Mouse (Mus musculus): Measurements from ENCODE around the gene Rgl1. TPM values are rescaled to one million over a fixed set of nuclear protein-coding genes. Genes with fewer than 3 reads are reported as not detected.

Rgl1 gene
- polyA plus RNA-seq, 1 experiment from 2014 or later: 63.6 TPM

DNA sequence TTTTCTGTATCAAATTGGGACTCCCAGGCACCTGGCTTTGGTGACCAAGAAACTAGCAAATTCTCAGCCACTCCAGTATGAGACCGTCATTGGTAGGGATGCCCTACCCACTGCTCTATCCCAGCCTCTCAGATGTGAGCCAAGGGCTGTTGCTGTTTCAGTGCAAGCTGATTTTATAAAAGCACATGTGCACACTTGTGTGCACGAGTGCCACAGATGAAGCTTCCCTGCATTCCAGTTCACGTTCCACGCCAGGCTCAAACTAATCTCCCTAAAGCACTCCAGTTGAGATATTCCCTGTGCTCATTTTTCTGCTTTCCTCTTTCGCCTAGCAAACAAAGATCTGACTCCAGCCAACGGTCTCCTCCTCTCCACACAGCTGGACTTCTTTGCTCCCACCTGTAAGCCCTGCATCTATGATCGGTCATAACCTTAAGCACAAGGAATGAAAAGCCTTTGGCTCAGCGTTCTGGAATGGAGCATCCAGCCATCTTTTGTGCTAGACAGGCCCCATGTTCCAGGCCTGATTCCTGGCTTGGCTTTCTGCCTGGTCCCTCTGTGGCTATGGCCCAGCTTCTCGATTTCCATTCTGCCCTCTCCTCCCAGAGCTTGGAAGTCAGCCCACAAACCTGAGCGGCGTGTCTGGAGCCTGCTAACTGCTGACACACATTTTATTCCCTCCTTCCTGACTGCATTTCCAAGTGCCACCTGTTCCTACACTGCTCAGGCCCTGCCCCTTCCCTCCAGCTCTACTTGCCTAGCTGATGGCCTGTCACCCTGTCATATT lies 125.8 kb downstream of the Rgl1 start:
- H3K4me1 ChIP-seq: peaks cover 16% of the 10 kb centered on the region; the same call in 1 of the 2 replicates
- no peak overlapping the region for H3K4me2 ChIP-seq
- H3K9me3 ChIP-seq (replicated peaks): no peaks in the 10 kb centered on the region
- no peak overlapping the region for H3K9ac ChIP-seq
- ATAC-seq (replicated peaks; ENCODE audit: low FRiP score): peak; percentile 71
- WGBS: 58% methylated on average over 11 of the region's 11 CpGs
- H3K4me3 ChIP-seq (replicated peaks): no peak overlapping the region
- no peaks in the 10 kb centered on the region for H3K36me3 ChIP-seq
- H3K27ac ChIP-seq: peak overlapping the region; percentile 23; the same call in 1 of the 2 replicates
- H3K27me3 ChIP-seq: no peaks in the 10 kb centered on the region

DNA sequence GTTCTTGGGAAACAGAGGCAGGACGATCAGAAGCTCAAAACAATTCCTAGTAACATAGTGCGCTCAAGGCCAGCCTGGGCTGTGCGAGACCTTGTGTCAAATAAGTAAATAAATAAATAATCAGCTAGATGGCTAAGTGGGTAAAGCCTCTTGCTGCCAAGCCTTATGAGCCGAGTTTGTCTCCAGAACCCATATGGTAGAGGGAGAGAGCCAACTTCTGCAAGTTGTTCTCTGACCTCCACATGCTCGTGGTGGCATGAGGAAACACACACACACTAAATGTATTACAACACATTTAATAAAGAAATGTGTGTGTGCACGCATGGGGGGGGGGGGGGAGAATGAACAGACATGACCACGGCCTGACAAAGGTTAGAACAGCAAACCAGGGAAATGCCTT lies 126.8 kb downstream of the Rgl1 start:
- Histone ChIP-seq H3K27ac (no peak overlapping the region), H3K27me3 (no peaks in the 10 kb centered on the region), H3K9ac (no peak overlapping the region), H3K4me1 (peaks cover 16% of the 10 kb centered on the region; the same call in 1 of the 2 replicates), H3K9me3 (replicated peaks) (no peaks in the 10 kb centered on the region), H3K36me3 (no peaks in the 10 kb centered on the region), H3K4me3 (replicated peaks) (no peak overlapping the region), H3K4me2 (no peak overlapping the region)
- 75% methylated on average over 7 of the region's 7 CpGs for WGBS
- no peak for ATAC-seq (replicated peaks; ENCODE audit: low FRiP score)

- no peak overlapping the region for H3K27ac ChIP-seq
- no peaks in the 10 kb centered on the region for H3K27me3 ChIP-seq
- H3K36me3 ChIP-seq: no peaks in the 10 kb centered on the region
- no peak for ATAC-seq (replicated peaks; ENCODE audit: low FRiP score)
- H3K4me2 ChIP-seq: no peak overlapping the region
- no peak overlapping the region for H3K9ac ChIP-seq
- H3K4me3 ChIP-seq (replicated peaks): no peak overlapping the region
- H3K4me1 ChIP-seq: no peaks in the 10 kb centered on the region
- no peaks in the 10 kb centered on the region for H3K9me3 ChIP-seq (replicated peaks)
- 83% methylated on average over 5 of the region's 5 CpGs for WGBS
Measured at GRCm38 (mm10) chr1:152634638-152635037, 131.5 kb downstream of the Rgl1 start.

GRCm38 (mm10) chr1:152629780-152630179 lies 136.4 kb downstream of the Rgl1 start:
- ATAC-seq (replicated peaks; ENCODE audit: low FRiP score): no peak
- 65% methylated on average over 3 of the region's 3 CpGs for WGBS

DNA sequence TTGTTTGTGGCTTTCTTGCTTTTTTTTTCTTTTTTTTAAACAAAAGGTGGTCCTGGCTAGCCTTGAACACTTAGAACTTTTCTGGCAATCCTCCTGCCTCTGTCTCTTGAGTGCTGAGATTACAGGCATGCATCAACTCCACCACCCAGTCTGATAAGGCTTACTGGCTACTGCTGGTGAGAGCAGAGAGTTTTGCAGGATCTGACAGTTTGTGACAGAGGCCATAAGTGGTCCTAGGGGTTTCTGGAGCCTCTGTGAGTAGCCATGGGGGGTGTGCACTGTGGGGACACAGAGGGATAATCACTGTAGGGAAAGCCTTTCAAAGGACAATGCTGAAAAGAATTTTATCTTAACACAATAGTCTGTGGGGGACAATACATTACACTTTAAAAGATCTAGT lies 140.5 kb downstream of the Rgl1 start:
- peak overlapping the region; percentile 93; the same call in 1 of the 2 replicates for H3K27ac ChIP-seq
- H3K36me3 ChIP-seq: no peaks in the 10 kb centered on the region; the same call in 1 of the 2 replicates
- H3K4me2 ChIP-seq: peak overlapping the region; percentile 84
- H3K4me1 ChIP-seq: peaks cover 41% of the 10 kb centered on the region
- no peak for ATAC-seq (replicated peaks; ENCODE audit: low FRiP score)
- H3K9me3 ChIP-seq (replicated peaks): no peaks in the 10 kb centered on the region
- no peak overlapping the region for H3K9ac ChIP-seq
- H3K4me3 ChIP-seq (replicated peaks): peak overlapping the region; percentile 72
- H3K27me3 ChIP-seq: no peaks in the 10 kb centered on the region

More at GRCm38 (mm10) chr1:152629780-152630179, 136.4 kb downstream of the Rgl1 start:
- peaks cover 9% of the 10 kb centered on the region for H3K4me1 ChIP-seq
- H3K4me2 ChIP-seq: no peak overlapping the region
- H3K27me3 ChIP-seq: no peaks in the 10 kb centered on the region
- no peak overlapping the region for H3K4me3 ChIP-seq (replicated peaks)
- no peak overlapping the region for H3K27ac ChIP-seq
- no peak overlapping the region for H3K9ac ChIP-seq
- no peaks in the 10 kb centered on the region for H3K36me3 ChIP-seq
- no peaks in the 10 kb centered on the region for H3K9me3 ChIP-seq (replicated peaks)

- H3K9me3 ChIP-seq (replicated peaks): no peaks in the 10 kb centered on the region
- no peaks in the 10 kb centered on the region for H3K27me3 ChIP-seq
- ATAC-seq (replicated peaks; ENCODE audit: low FRiP score): peak; percentile 81
- peak overlapping the region; percentile 81 for H3K9ac ChIP-seq
- H3K4me3 ChIP-seq (replicated peaks): peak overlapping the region; percentile 72
- peak overlapping the region; percentile 93 for H3K27ac ChIP-seq
- peaks cover 43% of the 10 kb centered on the region for H3K4me1 ChIP-seq
- WGBS: under 1% methylated on average over 61 of the region's 61 CpGs
- H3K36me3 ChIP-seq: no peaks in the 10 kb centered on the region; the same call in 1 of the 2 replicates
- peak overlapping the region; percentile 84 for H3K4me2 ChIP-seq
Measured at GRCm38 (mm10) chr1:152624644-152625454, 141.3 kb downstream of the Rgl1 start.

GRCm38 (mm10) chr1:152623375-152624270 lies 142.5 kb downstream of the Rgl1 start:
- Histone ChIP-seq H3K4me2 (peak overlapping the region; percentile 84), H3K27me3 (no peaks in the 10 kb centered on the region), H3K9me3 (replicated peaks) (no peaks in the 10 kb centered on the region), H3K27ac (peak overlapping the region; percentile 93), H3K4me3 (replicated peaks) (peak overlapping the region; percentile 72), H3K9ac (peak overlapping the region; percentile 81), H3K36me3 (peaks cover 6% of the 10 kb centered on the region), H3K4me1 (peaks cover 48% of the 10 kb centered on the region)
- no peak for ATAC-seq (replicated peaks; ENCODE audit: low FRiP score)
- WGBS: 28% methylated on average over 12 of the region's 12 CpGs

- Histone ChIP-seq H3K4me1 (peaks cover 54% of the 10 kb centered on the region), H3K27me3 (no peaks in the 10 kb centered on the region), H3K27ac (peak overlapping the region; percentile 93), H3K4me2 (peak overlapping the region; percentile 84), H3K9me3 (replicated peaks) (no peaks in the 10 kb centered on the region), H3K36me3 (peaks cover 10% of the 10 kb centered on the region), H3K9ac (0 out of 2 replicates have a peak overlapping the region, but pooled peaks have one; percentile 81), H3K4me3 (replicated peaks) (peak overlapping the region; percentile 72)
- 30% methylated on average over 9 of the region's 9 CpGs for WGBS
- ATAC-seq (replicated peaks; ENCODE audit: low FRiP score): peak; percentile 34; the same call in 1 of the 2 replicates
Measured at GRCm38 (mm10) chr1:152622765-152623211, 143.4 kb downstream of the Rgl1 start.

DNA sequence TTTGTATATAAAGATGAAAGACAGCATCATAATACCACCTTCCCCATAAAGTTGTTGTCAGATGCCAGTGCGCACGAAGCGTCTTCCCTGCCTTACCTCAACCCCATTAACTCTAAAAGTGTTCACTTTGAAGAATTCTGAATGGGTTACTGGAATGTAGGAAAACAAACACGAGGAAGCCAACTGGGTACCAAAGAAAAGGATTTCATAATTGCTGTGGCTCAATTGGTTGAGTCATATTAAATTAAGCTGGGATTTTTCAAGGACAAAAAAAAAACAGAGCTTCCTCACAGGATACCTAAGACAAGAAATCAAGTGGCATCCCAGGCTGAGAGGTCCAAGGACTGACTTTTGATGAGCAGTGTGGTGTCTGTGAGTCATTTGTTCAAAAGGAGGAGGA lies 144.5 kb downstream of the Rgl1 start:
- no peak for ATAC-seq (replicated peaks; ENCODE audit: low FRiP score)
- Histone ChIP-seq H3K27ac (no peak overlapping the region), H3K36me3 (peaks cover 10% of the 10 kb centered on the region), H3K9me3 (replicated peaks) (no peaks in the 10 kb centered on the region), H3K27me3 (no peaks in the 10 kb centered on the region), H3K4me3 (replicated peaks) (peak overlapping the region; percentile 72), H3K4me2 (peak overlapping the region; percentile 84), H3K9ac (no peak overlapping the region), H3K4me1 (peaks cover 66% of the 10 kb centered on the region)
- 93% methylated on average over 4 of the region's 4 CpGs for WGBS

- 66% methylated on average over 9 of the region's 9 CpGs for WGBS
- Histone ChIP-seq H3K9ac (no peak overlapping the region), H3K27me3 (no peaks in the 10 kb centered on the region), H3K27ac (peak overlapping the region; percentile 23; the same call in 1 of the 2 replicates), H3K36me3 (peaks cover 17% of the 10 kb centered on the region), H3K9me3 (replicated peaks) (no peaks in the 10 kb centered on the region), H3K4me3 (replicated peaks) (no peak overlapping the region), H3K4me2 (no peak overlapping the region), H3K4me1 (peaks cover 78% of the 10 kb centered on the region)
- ATAC-seq (replicated peaks; ENCODE audit: low FRiP score): no peak
Measured at GRCm38 (mm10) chr1:152619396-152619795, 146.8 kb downstream of the Rgl1 start.

- H3K9ac ChIP-seq: no peak overlapping the region
- no peak for ATAC-seq (replicated peaks; ENCODE audit: low FRiP score)
- no peak overlapping the region for H3K4me2 ChIP-seq
- peaks cover 83% of the 10 kb centered on the region for H3K4me1 ChIP-seq
- H3K9me3 ChIP-seq (replicated peaks): no peaks in the 10 kb centered on the region
- H3K27ac ChIP-seq: peak overlapping the region; percentile 23; the same call in 1 of the 2 replicates
- H3K36me3 ChIP-seq: peaks cover 18% of the 10 kb centered on the region
- H3K4me3 ChIP-seq (replicated peaks): no peak overlapping the region
- 76% methylated on average over 3 of the region's 3 CpGs for WGBS
- H3K27me3 ChIP-seq: no peaks in the 10 kb centered on the region
Measured at GRCm38 (mm10) chr1:152618896-152619295, 147.3 kb downstream of the Rgl1 start.

Data from kidney, embryonic 15.5 days (tissue).